Mouse (Mus musculus): ENCODE data around the gene Sec1. TPM values are rescaled to one million over a fixed set of nuclear protein-coding genes. Genes with fewer than 3 reads are reported as not detected.

Gene Sec1
- polyA plus RNA-seq, 1 experiment: 3.7 TPM

- peaks cover 16% of the 10 kb centered on the region for H3K4me1 ChIP-seq (ENCODE audit: control insufficient read depth, insufficient read depth, low read length)
- H3K4me3 ChIP-seq (replicated peaks; ENCODE audit: extremely low read depth, low read depth, low read length): no peak overlapping the region
- TF ChIP-seq POLR2A (IDR thresholded peaks at IDR 0.05; ENCODE audit: borderline replicate concordance, extremely low read depth, low read depth, low read length): no peak
- no peak for TF ChIP-seq CTCF (IDR thresholded peaks at IDR 0.05; ENCODE audit: insufficient read depth, low read length)
- no peak for DNase-seq
- 85% methylated on average over 16 of the region's 16 CpGs for WGBS
These were observed 25.7 kb upstream of the Sec1 start for GRCm38 (mm10) chr7:45719738-45720412.

GRCm38 (mm10) chr7:45719180-45719579 is 25.0 kb upstream of the Sec1 start:
- WGBS: 75% methylated on average over 10 of the region's 10 CpGs
- Histone ChIP-seq H3K4me1 (ENCODE audit: control insufficient read depth, insufficient read depth, low read length) (peaks cover 21% of the 10 kb centered on the region), H3K4me3 (replicated peaks; ENCODE audit: extremely low read depth, low read depth, low read length) (no peak overlapping the region)
- TF ChIP-seq POLR2A (IDR thresholded peaks at IDR 0.05; ENCODE audit: borderline replicate concordance, extremely low read depth, low read depth, low read length) (no peak), CTCF (IDR thresholded peaks at IDR 0.05; ENCODE audit: insufficient read depth, low read length) (no peak)
- no peak for DNase-seq

- H3K4me3 ChIP-seq (replicated peaks; ENCODE audit: extremely low read depth, low read depth, low read length): peak overlapping the region; percentile 94
- no peak for DNase-seq
- TF ChIP-seq CTCF (IDR thresholded peaks at IDR 0.05; ENCODE audit: insufficient read depth, low read length): no peak
- TF ChIP-seq POLR2A (IDR thresholded peaks at IDR 0.05; ENCODE audit: borderline replicate concordance, extremely low read depth, low read depth, low read length): no peak; the same call in 1 of the 2 replicates
- WGBS: under 1% methylated on average over 20 of the region's 20 CpGs
- peaks cover 24% of the 10 kb centered on the region for H3K4me1 ChIP-seq (ENCODE audit: control insufficient read depth, insufficient read depth, low read length)
These were observed 24.1 kb upstream of the Sec1 start for GRCm38 (mm10) chr7:45718331-45718730.

- WGBS: under 1% methylated on average over 41 of the region's 41 CpGs
- Histone ChIP-seq H3K4me3 (replicated peaks; ENCODE audit: extremely low read depth, low read depth, low read length) (peak within 1 kb of the TSS; percentile 94), H3K4me1 (ENCODE audit: control insufficient read depth, insufficient read depth, low read length) (peaks cover 26% of the 10 kb centered on the region)
- TF ChIP-seq POLR2A (IDR thresholded peaks at IDR 0.05; ENCODE audit: borderline replicate concordance, extremely low read depth, low read depth, low read length) (peak; percentile 98), CTCF (IDR thresholded peaks at IDR 0.05; ENCODE audit: insufficient read depth, low read length) (no peak)
- peak; percentile 98 for DNase-seq
These were observed 23.7 kb upstream of the Sec1 start, which contains the start of gene Sphk2 for GRCm38 (mm10) chr7:45717918-45718297. Gene Sphk2, minus strand, starts transcription at chr7:45718002.

- peaks cover 26% of the 10 kb centered on the region for H3K4me1 ChIP-seq (ENCODE audit: control insufficient read depth, insufficient read depth, low read length)
- TF ChIP-seq CTCF (IDR thresholded peaks at IDR 0.05; ENCODE audit: insufficient read depth, low read length) (no peak), POLR2A (IDR thresholded peaks at IDR 0.05; ENCODE audit: borderline replicate concordance, extremely low read depth, low read depth, low read length) (no peak)
- WGBS: 5% methylated on average over 31 of the region's 31 CpGs
These were observed 23.0 kb upstream of the Sec1 start for GRCm38 (mm10) chr7:45716952-45717917.

GRCm38 (mm10) chr7:45716460-45716857 is 22.3 kb upstream of the Sec1 start:
- Histone ChIP-seq H3K4me1 (ENCODE audit: control insufficient read depth, insufficient read depth, low read length) (peaks cover 26% of the 10 kb centered on the region), H3K4me3 (replicated peaks; ENCODE audit: extremely low read depth, low read depth, low read length) (no peak overlapping the region)
- no peak for DNase-seq
- 85% methylated on average over 3 of the region's 3 CpGs for WGBS
- TF ChIP-seq CTCF (IDR thresholded peaks at IDR 0.05; ENCODE audit: insufficient read depth, low read length) (no peak), POLR2A (IDR thresholded peaks at IDR 0.05; ENCODE audit: borderline replicate concordance, extremely low read depth, low read depth, low read length) (no peak)

More at GRCm38 (mm10) chr7:45716952-45717917, 23.0 kb upstream of the Sec1 start:
- DNase-seq: no peak
- H3K4me3 ChIP-seq (replicated peaks; ENCODE audit: extremely low read depth, low read depth, low read length): peak overlapping the region; percentile 94

- no peak for DNase-seq
- TF ChIP-seq POLR2A (IDR thresholded peaks at IDR 0.05; ENCODE audit: borderline replicate concordance, extremely low read depth, low read depth, low read length): no peak
- TF ChIP-seq CTCF (IDR thresholded peaks at IDR 0.05; ENCODE audit: insufficient read depth, low read length): no peak
- 75% methylated on average over 19 of the region's 19 CpGs for WGBS
- Histone ChIP-seq H3K4me3 (replicated peaks; ENCODE audit: extremely low read depth, low read depth, low read length) (no peak overlapping the region), H3K4me1 (ENCODE audit: control insufficient read depth, insufficient read depth, low read length) (peaks cover 26% of the 10 kb centered on the region)
These were observed 21.7 kb upstream of the Sec1 start for GRCm38 (mm10) chr7:45715741-45716459.

GRCm38 (mm10) chr7:45715090-45715708 is 21.0 kb upstream of the Sec1 start, which contains the start of gene Rpl18:
Gene Rpl18, plus strand, starts transcription at chr7:45715457.
- 6% methylated on average over 34 of the region's 34 CpGs for WGBS
- peak; percentile 94 for DNase-seq
- Histone ChIP-seq H3K4me1 (ENCODE audit: control insufficient read depth, insufficient read depth, low read length) (peaks cover 26% of the 10 kb centered on the region), H3K4me3 (replicated peaks; ENCODE audit: extremely low read depth, low read depth, low read length) (peak within 1 kb of the TSS; percentile 71)
- TF ChIP-seq CTCF (IDR thresholded peaks at IDR 0.05; ENCODE audit: insufficient read depth, low read length) (no peak), POLR2A (IDR thresholded peaks at IDR 0.05; ENCODE audit: borderline replicate concordance, extremely low read depth, low read depth, low read length) (peak; percentile 61; the same call in 1 of the 2 replicates)

Data from lung, adult 2 months (tissue).